Mouse (Mus musculus) neural tube, embryonic 15.5 days (tissue): Measurements from ENCODE around the gene Cdc25b. TPM values are rescaled to one million over a fixed set of nuclear protein-coding genes. Genes with fewer than 3 reads are reported as not detected.

Experiments used
- ATAC-seq: fragments of 200-750 bp; cut with Nextera tagmentation; 2 replicates; pipeline ENCODE4 v1.8.0; 2017; ENCODE audit warnings: mild to moderate bottlenecking, moderate TSS enrichment, moderate library complexity; ENCODE audit not compliant: low FRiP score
- H3K27ac ChIP-seq: fragments of 300-500 bp; sonication (generic); replicated peaks from 2 replicates; pipeline ENCODE4 v1.5.1; 2015; ENCODE audit warnings: mild to moderate bottlenecking, inconsistent platforms
- H3K27me3 ChIP-seq: fragments of 300-500 bp; sonication (generic); replicated peaks from 2 replicates; pipeline ENCODE4 v1.6.1; 2015; ENCODE audit warnings: inconsistent platforms
- H3K36me3 ChIP-seq: fragments of 300-500 bp; sonication (generic); 2 replicates; pipeline ENCODE4 v1.6.1; 2015; ENCODE audit warnings: inconsistent platforms
- H3K4me1 ChIP-seq: fragments of 300-500 bp; sonication (generic); 2 replicates; pipeline ENCODE4 v1.6.1; 2015; ENCODE audit warnings: inconsistent platforms
- H3K4me2 ChIP-seq: fragments of 300-500 bp; sonication (generic); 2 replicates; pipeline ENCODE4 v1.6.1; 2015; ENCODE audit warnings: inconsistent platforms, mild to moderate bottlenecking, moderate library complexity
- H3K4me3 ChIP-seq: fragments of 300-500 bp; sonication (generic); replicated peaks from 2 replicates; pipeline ENCODE4 v1.5.1; 2015; ENCODE audit warnings: mild to moderate bottlenecking, inconsistent platforms
- H3K9ac ChIP-seq: fragments of 300-500 bp; sonication (generic); replicated peaks from 2 replicates; pipeline ENCODE4 v1.6.1; 2015; ENCODE audit warnings: mild to moderate bottlenecking, inconsistent platforms
- H3K9me3 ChIP-seq: fragments of 300-500 bp; sonication (generic); replicated peaks from 2 replicates; pipeline ENCODE4 v1.6.1; 2016; ENCODE audit warnings: inconsistent platforms
- WGBS: fragments of 180-500 bp; shearing (Covaris S2); methylation state at CpG from one replicate; pipeline ENCODE4 v1.1.7; 2015; ENCODE audit warnings: mixed read lengths; 5-methylcytosine and 5-hydroxymethylcytosine counted together
- polyA plus RNA-seq: library from polyadenylated mRNA; unstranded; fragments of >200 nt; fragmentation: Nextera tagmentation; extraction: Ambion mirVana; gene quantifications from 2 replicates; pipeline ENCODE4 v1.2.1, GENCODE M21; 2015

Cdc25b gene
- polyA plus RNA-seq, result 21.0 and 31.3 TPM in 2 replicates

- H3K27me3 ChIP-seq, result no peaks in the 10 kb centered on the region
- H3K36me3 ChIP-seq, result no peaks in the 10 kb centered on the region
- no peaks in the 10 kb centered on the region for H3K9me3 ChIP-seq
- H3K4me3 ChIP-seq, result peak within 1 kb of the TSS; percentile 65
- peaks cover 41% of the 10 kb centered on the region for H3K4me1 ChIP-seq
- H3K4me2 ChIP-seq, result peak within 1 kb of the TSS; percentile 88
- ATAC-seq, result peak; percentile 88
- H3K9ac ChIP-seq, result peak within 1 kb of the TSS; percentile 71
- H3K27ac ChIP-seq, result peak within 1 kb of the TSS; percentile 78
- WGBS, result under 1% methylated on average over 43 of the region's 43 CpGs
Measured at GRCm38 (mm10) chr2:131186771-131187601, at the start of gene Cdc25b, which contains the start of gene Spef1. TSS of gene Cdc25b (plus strand) at chr2:131186949. TSS of gene Spef1 (minus strand) at chr2:131187282.

- no peaks in the 10 kb centered on the region for H3K9me3 ChIP-seq
- ATAC-seq, result no peak
- H3K9ac ChIP-seq, result no peak overlapping the region
- H3K27ac ChIP-seq, result no peak overlapping the region
- H3K27me3 ChIP-seq, result no peaks in the 10 kb centered on the region
- WGBS, result 81% methylated on average over 4 of the region's 4 CpGs
- H3K4me2 ChIP-seq, result no peak overlapping the region
- H3K36me3 ChIP-seq, result no peaks in the 10 kb centered on the region
- H3K4me3 ChIP-seq, result no peak overlapping the region
- H3K4me1 ChIP-seq, result no peaks in the 10 kb centered on the region; the same call in 1 of the 2 replicates
Measured at GRCm38 (mm10) chr2:131138296-131138695, 48.5 kb upstream of the Cdc25b start.

GRCm38 (mm10) chr2:131138760-131139159 lies 48.0 kb upstream of the Cdc25b start:
- no peaks in the 10 kb centered on the region for H3K27me3 ChIP-seq
- H3K27ac ChIP-seq, result no peak overlapping the region
- no peak overlapping the region for H3K4me3 ChIP-seq
- H3K4me2 ChIP-seq, result no peak overlapping the region
- H3K36me3 ChIP-seq, result 0 out of 2 replicates have a peak, but pooled peaks cover 4% of the 10 kb centered on the region
- no peaks in the 10 kb centered on the region; the same call in 1 of the 2 replicates for H3K4me1 ChIP-seq
- H3K9ac ChIP-seq, result no peak overlapping the region
- H3K9me3 ChIP-seq, result no peaks in the 10 kb centered on the region
- ATAC-seq, result no peak
- WGBS, result 86% methylated on average over 7 of the region's 7 CpGs

- Histone ChIP-seq H3K27me3 (no peaks in the 10 kb centered on the region), H3K36me3 (peaks cover 7% of the 10 kb centered on the region), H3K4me1 (no peaks in the 10 kb centered on the region; the same call in 1 of the 2 replicates), H3K9ac (no peak overlapping the region), H3K4me2 (no peak overlapping the region), H3K9me3 (no peaks in the 10 kb centered on the region), H3K27ac (no peak overlapping the region), H3K4me3 (no peak overlapping the region)
- no peak for ATAC-seq
- WGBS, result 94% methylated on average over 5 of the region's 5 CpGs
Measured at GRCm38 (mm10) chr2:131139287-131139686, 47.5 kb upstream of the Cdc25b start.

GRCm38 (mm10) chr2:131139886-131140532 lies 46.7 kb upstream of the Cdc25b start:
- Histone ChIP-seq H3K36me3 (peaks cover 14% of the 10 kb centered on the region), H3K4me2 (no peak overlapping the region), H3K27ac (no peak overlapping the region), H3K27me3 (no peaks in the 10 kb centered on the region), H3K4me1 (no peaks in the 10 kb centered on the region; the same call in 1 of the 2 replicates), H3K4me3 (no peak overlapping the region), H3K9me3 (no peaks in the 10 kb centered on the region), H3K9ac (no peak overlapping the region)
- WGBS, result 61% methylated on average over 5 of the region's 5 CpGs
- no peak for ATAC-seq

GRCm38 (mm10) chr2:131140533-131140905 lies 46.2 kb upstream of the Cdc25b start:
- H3K4me3 ChIP-seq, result no peak overlapping the region
- ATAC-seq, result no peak
- no peak overlapping the region for H3K4me2 ChIP-seq
- H3K9me3 ChIP-seq, result no peaks in the 10 kb centered on the region
- no peaks in the 10 kb centered on the region; the same call in 1 of the 2 replicates for H3K4me1 ChIP-seq
- no peak overlapping the region for H3K27ac ChIP-seq
- WGBS, result 80% methylated on average over 5 of the region's 5 CpGs
- H3K9ac ChIP-seq, result no peak overlapping the region
- H3K27me3 ChIP-seq, result no peaks in the 10 kb centered on the region
- H3K36me3 ChIP-seq, result peaks cover 18% of the 10 kb centered on the region

- no peaks in the 10 kb centered on the region for H3K9me3 ChIP-seq
- no peak overlapping the region for H3K4me3 ChIP-seq
- peaks cover 27% of the 10 kb centered on the region for H3K36me3 ChIP-seq
- no peak overlapping the region for H3K9ac ChIP-seq
- ATAC-seq, result no peak
- no peak overlapping the region for H3K4me2 ChIP-seq
- H3K4me1 ChIP-seq, result no peaks in the 10 kb centered on the region; the same call in 1 of the 2 replicates
- no peaks in the 10 kb centered on the region for H3K27me3 ChIP-seq
- 92% methylated on average over 8 of the region's 8 CpGs for WGBS
- H3K27ac ChIP-seq, result no peak overlapping the region
Measured at GRCm38 (mm10) chr2:131141336-131141986, 45.3 kb upstream of the Cdc25b start.

GRCm38 (mm10) chr2:131142592-131142991 lies 44.2 kb upstream of the Cdc25b start:
- no peaks in the 10 kb centered on the region for H3K27me3 ChIP-seq
- WGBS, result 27% methylated on average over 18 of the region's 18 CpGs
- no peak overlapping the region for H3K4me3 ChIP-seq
- peaks cover 38% of the 10 kb centered on the region for H3K36me3 ChIP-seq
- no peaks in the 10 kb centered on the region; the same call in 1 of the 2 replicates for H3K4me1 ChIP-seq
- no peak overlapping the region for H3K9ac ChIP-seq
- peak; percentile 14; the same call in 1 of the 2 replicates for ATAC-seq
- no peak overlapping the region for H3K27ac ChIP-seq
- no peak overlapping the region; the same call in 1 of the 2 replicates for H3K4me2 ChIP-seq
- no peaks in the 10 kb centered on the region for H3K9me3 ChIP-seq

- no peak overlapping the region; the same call in 1 of the 2 replicates for H3K4me2 ChIP-seq
- no peaks in the 10 kb centered on the region for H3K27me3 ChIP-seq
- H3K4me3 ChIP-seq, result no peak overlapping the region
- H3K36me3 ChIP-seq, result peaks cover 44% of the 10 kb centered on the region
- no peak for ATAC-seq
- H3K4me1 ChIP-seq, result no peaks in the 10 kb centered on the region; the same call in 1 of the 2 replicates
- no peak overlapping the region for H3K27ac ChIP-seq
- 66% methylated on average over 22 of the region's 22 CpGs for WGBS
- no peak overlapping the region for H3K9ac ChIP-seq
- H3K9me3 ChIP-seq, result no peaks in the 10 kb centered on the region
Measured at GRCm38 (mm10) chr2:131143007-131143780, 43.6 kb upstream of the Cdc25b start.

GRCm38 (mm10) chr2:131145121-131145520 lies 41.6 kb upstream of the Cdc25b start:
- Histone ChIP-seq H3K36me3 (peaks cover 60% of the 10 kb centered on the region), H3K4me3 (no peak overlapping the region), H3K4me1 (no peaks in the 10 kb centered on the region; the same call in 1 of the 2 replicates), H3K27me3 (no peaks in the 10 kb centered on the region), H3K27ac (no peak overlapping the region), H3K4me2 (no peak overlapping the region), H3K9me3 (no peaks in the 10 kb centered on the region), H3K9ac (no peak overlapping the region)
- 68% methylated on average over 13 of the region's 13 CpGs for WGBS
- no peak for ATAC-seq

- Histone ChIP-seq H3K4me3 (no peak overlapping the region), H3K9ac (no peak overlapping the region)
- 94% methylated on average over 2 of the region's 2 CpGs for WGBS
Measured at GRCm38 (mm10) chr2:131145536-131145935, 41.2 kb upstream of the Cdc25b start.

More at GRCm38 (mm10) chr2:131145536-131145935, 41.2 kb upstream of the Cdc25b start:
- H3K9me3 ChIP-seq, result no peaks in the 10 kb centered on the region
- no peak for ATAC-seq
- no peaks in the 10 kb centered on the region; the same call in 1 of the 2 replicates for H3K4me1 ChIP-seq
- H3K4me2 ChIP-seq, result no peak overlapping the region
- H3K27ac ChIP-seq, result no peak overlapping the region
- no peaks in the 10 kb centered on the region for H3K27me3 ChIP-seq
- peaks cover 60% of the 10 kb centered on the region for H3K36me3 ChIP-seq
